Mouse (Mus musculus) v-Abl transformed pro-B cells (cell line): ENCODE results near the gene Gm20908.
"Not testable (repeated sequence)": the region's sequence is repeated elsewhere in the genome, so short reads cannot be mapped to it uniquely, and the experiment has no call there.

Experiments
- in situ Hi-C, 2 experiments: fragments of 400-800 bp; cut with MboI; formaldehyde crosslinking; loops; one replicate each; pipeline ENCODE4 v1.15.1; 2025; ENCODE audit not compliant: unreplicated experiment in 2 of 2

Gene Gm20908

DNA sequence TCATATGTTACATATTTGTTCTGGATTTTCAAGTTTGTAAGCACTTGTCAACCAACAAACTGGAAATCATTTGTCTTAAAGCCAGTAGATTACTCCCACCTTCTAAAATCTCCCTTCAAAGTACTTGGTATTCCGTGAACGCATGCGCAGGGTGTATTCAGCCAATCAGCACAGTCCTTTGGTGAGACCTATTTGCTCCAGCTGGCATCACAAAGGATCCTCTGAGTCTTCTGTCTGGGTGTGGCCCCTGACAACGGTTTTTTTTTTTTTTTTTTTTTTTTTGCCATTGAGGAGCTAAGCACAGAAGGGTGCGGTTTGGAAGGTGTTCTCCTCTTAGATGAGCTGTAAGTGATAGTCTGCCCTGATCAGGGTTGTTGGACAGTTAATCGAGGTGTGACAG lies at the start of gene Gm20908:
Gm20908 (plus strand) TSS at position 301 of the 400 bp plus-strand sequence.
- in situ Hi-C loops, result not testable (repeated sequence)
